Mouse (Mus musculus) bone marrow, adult 2 months (tissue): ENCODE results near the gene Ifi27l2b. TPM values are rescaled to one million over a fixed set of nuclear protein-coding genes. Genes with fewer than 3 reads are reported as not detected.

ENCODE experiments used
- H3K27ac ChIP-seq: fragments of 200-500 bp; 2 replicates; pipeline ENCODE4 v1.5.1; 2012; ENCODE audit warnings: low read depth, mild to moderate bottlenecking, control low read depth, inconsistent platforms, low read length; ENCODE audit not compliant: control insufficient read depth, poor library complexity, insufficient read depth
- H3K4me1 ChIP-seq: fragments of 200-500 bp; 2 replicates; pipeline ENCODE4 v1.6.1; 2011; ENCODE audit warnings: low read length; ENCODE audit not compliant: control insufficient read depth, insufficient read depth
- H3K4me3 ChIP-seq: fragments of 200-500 bp; replicated peaks from 2 replicates; pipeline ENCODE3; 2011; ENCODE audit warnings: mild to moderate bottlenecking, low read depth, low read length, control low read depth; ENCODE audit not compliant: control insufficient read depth
- CTCF ChIP-seq: fragments of 200-500 bp; IDR thresholded peaks from 2 replicates; pipeline ENCODE4 v1.5.1; 2011; ENCODE audit warnings: low read length, control low read depth; ENCODE audit not compliant: control insufficient read depth, insufficient read depth
- POLR2A ChIP-seq: fragments of 200-500 bp; IDR thresholded peaks from 2 replicates; pipeline ENCODE4 v1.6.1; 2011; ENCODE audit warnings: low read depth, mild to moderate bottlenecking, control low read depth, low read length, borderline replicate concordance; ENCODE audit not compliant: control insufficient read depth
- WGBS: fragments of 180-500 bp; shearing (Covaris S2); methylation state at CpG from one replicate; pipeline ENCODE4 v1.1.7; 2018; 5-methylcytosine and 5-hydroxymethylcytosine counted together
- polyA plus RNA-seq: library from polyadenylated mRNA; stranded (reverse); fragments of >200 nt; gene quantifications from 2 replicates; pipeline ENCODE4 v1.2.4, GENCODE M21; 2011; ENCODE audit warnings: low replicate concordance; ENCODE audit not compliant: missing spikeins, insufficient read depth, insufficient read length

Gene Ifi27l2b
- polyA plus RNA-seq = not detected in 2 replicates

DNA sequence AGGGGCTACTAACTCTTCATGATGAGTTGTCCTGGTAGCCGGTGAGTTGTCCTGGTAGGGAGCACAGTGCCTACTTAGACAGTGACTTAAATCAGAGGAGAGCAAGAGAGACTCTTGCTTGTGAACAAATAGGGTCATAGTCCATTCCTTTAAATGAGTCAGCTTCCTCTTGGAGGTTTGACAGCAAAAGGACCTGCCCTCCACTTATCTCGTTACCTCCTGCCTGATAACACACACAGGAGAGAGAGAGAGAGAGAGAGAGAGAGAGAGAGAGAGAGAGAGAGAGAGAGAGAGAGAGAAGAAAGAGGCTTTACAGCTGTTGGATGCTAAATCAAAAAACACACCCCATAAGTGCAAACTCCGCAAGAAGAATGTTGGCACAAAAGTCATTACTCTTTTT is at the start of gene Ifi27l2b:
TSS of gene Ifi27l2b (minus strand) at position 84 of the 400 bp plus-strand sequence.
- H3K27ac ChIP-seq = no peak within 1 kb of the TSS
- H3K4me3 ChIP-seq = no peak within 1 kb of the TSS
- TF ChIP-seq CTCF (no peak), POLR2A (no peak)
- no peaks in the 10 kb centered on the region; the same call in 1 of the 2 replicates for H3K4me1 ChIP-seq
- WGBS = 57% methylated on average over 3 of the region's 3 CpGs

- TF ChIP-seq CTCF = no peak
- no peak for TF ChIP-seq POLR2A
- Histone ChIP-seq H3K4me1 (no peaks in the 10 kb centered on the region), H3K4me3 (no peak overlapping the region), H3K27ac (no peak overlapping the region)
- WGBS = 55% methylated on average over 3 of the region's 3 CpGs
Observed at GRCm38 (mm10) chr12:103504402-103504801, 47.4 kb upstream of the Ifi27l2b start.

- 74% methylated on average over 3 of the region's 3 CpGs for WGBS
- Histone ChIP-seq H3K4me1 (no peaks in the 10 kb centered on the region), H3K4me3 (no peak overlapping the region), H3K27ac (no peak overlapping the region)
- TF ChIP-seq POLR2A (no peak), CTCF (no peak)
Observed at GRCm38 (mm10) chr12:103503300-103503699, 46.3 kb upstream of the Ifi27l2b start.

DNA sequence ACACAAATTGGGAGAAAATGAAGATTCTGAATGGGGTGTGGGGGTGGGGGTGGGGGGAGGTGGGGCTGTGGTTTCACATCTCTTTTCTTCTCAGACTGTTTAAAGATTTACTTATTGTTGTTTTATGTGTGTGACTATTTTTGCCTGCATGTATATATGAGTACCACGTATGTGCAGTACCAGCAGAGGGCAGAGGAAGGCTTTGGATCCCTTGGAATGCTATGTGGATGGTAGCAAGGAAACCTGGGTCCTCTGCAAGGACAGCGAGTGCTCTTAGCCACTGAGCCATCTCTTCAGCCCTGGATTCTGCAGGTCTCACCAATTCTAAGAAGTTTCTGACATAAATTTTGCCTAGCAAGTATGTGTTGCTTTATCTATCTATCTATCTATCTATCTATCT is 42.2 kb upstream of the Ifi27l2b start:
- Histone ChIP-seq H3K4me1 (no peaks in the 10 kb centered on the region), H3K27ac (no peak overlapping the region), H3K4me3 (no peak overlapping the region)
- TF ChIP-seq POLR2A = no peak
- no peak for TF ChIP-seq CTCF
- 77% methylated on average over 2 of the region's 2 CpGs for WGBS

- no peak overlapping the region for H3K27ac ChIP-seq
- 34% methylated on average over 5 of the region's 5 CpGs for WGBS
- no peaks in the 10 kb centered on the region for H3K4me1 ChIP-seq
- H3K4me3 ChIP-seq = no peak overlapping the region
- TF ChIP-seq CTCF (no peak), POLR2A (no peak)
Observed at GRCm38 (mm10) chr12:103498768-103499167, 41.7 kb upstream of the Ifi27l2b start.

GRCm38 (mm10) chr12:103494486-103494885 is 37.5 kb upstream of the Ifi27l2b start:
- H3K4me3 ChIP-seq = no peak overlapping the region
- 14% methylated on average over 6 of the region's 6 CpGs for WGBS
- H3K27ac ChIP-seq = no peak overlapping the region
- no peak for TF ChIP-seq POLR2A
- peak; percentile 83 for TF ChIP-seq CTCF
- no peaks in the 10 kb centered on the region for H3K4me1 ChIP-seq

- no peak for TF ChIP-seq POLR2A
- peak; percentile 59 for TF ChIP-seq CTCF
- H3K4me1 ChIP-seq = no peaks in the 10 kb centered on the region
- H3K4me3 ChIP-seq = no peak overlapping the region
- no peak overlapping the region for H3K27ac ChIP-seq
- 28% methylated on average over 5 of the region's 5 CpGs for WGBS
Observed at GRCm38 (mm10) chr12:103492767-103493166, 35.7 kb upstream of the Ifi27l2b start.

DNA sequence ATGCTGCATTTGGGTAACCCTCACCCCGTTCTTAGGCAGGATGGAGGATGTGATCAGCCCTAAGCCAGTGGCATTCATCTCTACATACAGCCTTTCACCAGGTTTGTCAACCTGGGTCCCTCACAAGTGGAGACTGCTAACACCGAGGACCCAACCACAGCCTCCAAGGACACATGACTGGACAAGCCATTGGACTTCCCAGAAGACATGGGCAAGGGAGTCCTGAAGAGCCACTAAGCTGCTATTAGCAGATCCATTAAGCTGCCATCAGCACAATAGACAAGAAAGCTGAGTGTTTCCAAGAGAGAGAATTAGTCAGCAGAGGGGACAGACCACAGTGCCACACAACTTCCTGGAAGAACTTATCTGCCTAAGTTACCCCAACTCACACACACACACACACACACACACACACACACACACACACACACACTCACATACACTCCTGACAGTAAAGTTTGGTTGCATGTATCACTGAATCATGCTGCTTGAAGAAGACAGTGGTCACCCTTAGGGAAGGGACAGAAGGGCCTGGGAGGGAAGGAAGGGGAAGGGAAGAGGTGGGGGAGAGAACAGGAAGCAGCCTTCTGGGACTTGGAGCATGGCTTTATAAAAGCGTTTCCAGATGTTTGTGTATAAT is 34.2 kb upstream of the Ifi27l2b start:
- Histone ChIP-seq H3K4me3 (no peak overlapping the region), H3K27ac (no peak overlapping the region), H3K4me1 (no peaks in the 10 kb centered on the region)
- TF ChIP-seq POLR2A (no peak), CTCF (no peak)
- WGBS = 48% methylated on average over 3 of the region's 3 CpGs

GRCm38 (mm10) chr12:103487750-103488149 is 30.7 kb upstream of the Ifi27l2b start:
- 56% methylated on average over 2 of the region's 2 CpGs for WGBS
- Histone ChIP-seq H3K27ac (no peak overlapping the region), H3K4me1 (no peaks in the 10 kb centered on the region), H3K4me3 (no peak overlapping the region)
- TF ChIP-seq CTCF (no peak), POLR2A (no peak)
